Mouse (Mus musculus): ENCODE measurements around the gene Slc4a4.

Slc4a4 gene

GRCm38 (mm10) chr5:88999793-89000192, 113.2 kb downstream of the Slc4a4 start:
- DNase-seq (ENCODE audit: low spot score) = no peak

- DNase-seq (ENCODE audit: low spot score) = no peak
Measured at GRCm38 (mm10) chr5:89000598-89000997, 114.0 kb downstream of the Slc4a4 start.

- DNase-seq (ENCODE audit: low spot score) = no peak
Measured at GRCm38 (mm10) chr5:89010116-89010515, 123.5 kb downstream of the Slc4a4 start.

- DNase-seq (ENCODE audit: low spot score) = no peak
Measured at GRCm38 (mm10) chr5:89012456-89012855, 125.8 kb downstream of the Slc4a4 start.

GRCm38 (mm10) chr5:89014782-89015181, 128.2 kb downstream of the Slc4a4 start:
- no peak for DNase-seq (ENCODE audit: low spot score)

- no peak for DNase-seq (ENCODE audit: low spot score)
Measured at GRCm38 (mm10) chr5:89015878-89016277, 129.3 kb downstream of the Slc4a4 start.

GRCm38 (mm10) chr5:89018537-89018936, 131.9 kb downstream of the Slc4a4 start:
- no peak for DNase-seq (ENCODE audit: low spot score)

- no peak for DNase-seq (ENCODE audit: low spot score)
Measured at GRCm38 (mm10) chr5:89024413-89024812, 137.8 kb downstream of the Slc4a4 start.

- no peak for DNase-seq (ENCODE audit: low spot score)
Measured at GRCm38 (mm10) chr5:89027518-89028085, 141.0 kb downstream of the Slc4a4 start.

- DNase-seq (ENCODE audit: low spot score) = no peak
Measured at GRCm38 (mm10) chr5:89032647-89033046, 146.0 kb downstream of the Slc4a4 start.

GRCm38 (mm10) chr5:89033256-89033655, 146.6 kb downstream of the Slc4a4 start:
- DNase-seq (ENCODE audit: low spot score) = no peak

- DNase-seq (ENCODE audit: low spot score) = no peak
Measured at GRCm38 (mm10) chr5:89036147-89036546, 149.5 kb downstream of the Slc4a4 start.

GRCm38 (mm10) chr5:89040814-89041213, 154.2 kb downstream of the Slc4a4 start:
- DNase-seq (ENCODE audit: low spot score) = no peak

- DNase-seq (ENCODE audit: low spot score) = no peak
Measured at GRCm38 (mm10) chr5:89043846-89044245, 157.2 kb downstream of the Slc4a4 start.

- DNase-seq (ENCODE audit: low spot score) = no peak
Measured at GRCm38 (mm10) chr5:89044801-89045200, 158.2 kb downstream of the Slc4a4 start.

GRCm38 (mm10) chr5:89051577-89051976, 165.0 kb downstream of the Slc4a4 start:
- DNase-seq (ENCODE audit: low spot score) = no peak

- no peak for DNase-seq (ENCODE audit: low spot score)
Measured at GRCm38 (mm10) chr5:89052230-89052629, 165.6 kb downstream of the Slc4a4 start.

- DNase-seq (ENCODE audit: low spot score) = no peak
Measured at GRCm38 (mm10) chr5:89055656-89056055, 169.0 kb downstream of the Slc4a4 start.

GRCm38 (mm10) chr5:89056370-89056769, 169.8 kb downstream of the Slc4a4 start:
- DNase-seq (ENCODE audit: low spot score) = no peak

- no peak for DNase-seq (ENCODE audit: low spot score)
Measured at GRCm38 (mm10) chr5:89061097-89061496, 174.5 kb downstream of the Slc4a4 start.

GRCm38 (mm10) chr5:89062286-89062685, 175.7 kb downstream of the Slc4a4 start:
- no peak for DNase-seq (ENCODE audit: low spot score)

- DNase-seq (ENCODE audit: low spot score) = no peak
Measured at GRCm38 (mm10) chr5:89067111-89067510, 180.5 kb downstream of the Slc4a4 start.

GRCm38 (mm10) chr5:89068072-89068471, 181.5 kb downstream of the Slc4a4 start:
- no peak for DNase-seq (ENCODE audit: low spot score)

- no peak for DNase-seq (ENCODE audit: low spot score)
Measured at GRCm38 (mm10) chr5:89070051-89070450, 183.4 kb downstream of the Slc4a4 start.

- DNase-seq (ENCODE audit: low spot score) = no peak
Measured at GRCm38 (mm10) chr5:89071957-89072356, 185.3 kb downstream of the Slc4a4 start.
